Mouse (Mus musculus): Measurements from ENCODE around the gene Crtap. TPM values are rescaled to one million over a fixed set of nuclear protein-coding genes. Genes with fewer than 3 reads are reported as not detected.
A peak's percentile ranks its signal among the peaks of the same experiment; 100 is the strongest.

Gene Crtap
- total and polyA plus RNA-seq, 2 experiments from 2014 or later: 22.7 to 34.2 TPM

- peak overlapping the region; percentile 3; the same call in 1 of the 2 replicates for H3K27ac ChIP-seq
- ATAC-seq (no peak), DNase-seq (ENCODE audit: low spot score) (no peak)
- H3K4me3 ChIP-seq (ENCODE audit: low read length): no peak overlapping the region
- H3K4me1 ChIP-seq (ENCODE audit: insufficient read depth, low read length): no peaks in the 10 kb centered on the region
- WGBS: 80% methylated on average over 3 of the region's 3 CpGs
- no peaks in the 10 kb centered on the region for H3K27me3 ChIP-seq (ENCODE audit: insufficient read depth, low read length)
- H3K36me3 ChIP-seq (ENCODE audit: insufficient read depth, low read length): peaks cover 8% of the 10 kb centered on the region; the same call in 1 of the 2 replicates
- no peak overlapping the region for H3K4me2 ChIP-seq (ENCODE audit: low read depth, low read length)
- H3K9ac ChIP-seq (replicated peaks; ENCODE audit: low read length): no peak overlapping the region
- H3K9me3 ChIP-seq (ENCODE audit: low read length): no peaks in the 10 kb centered on the region
- TF ChIP-seq CTCF (IDR thresholded peaks at IDR 0.05; ENCODE audit: low read depth): no peak
Observed at GRCm38 (mm10) chr9:114388701-114389370, 1.6 kb downstream of the Crtap start.

DNA sequence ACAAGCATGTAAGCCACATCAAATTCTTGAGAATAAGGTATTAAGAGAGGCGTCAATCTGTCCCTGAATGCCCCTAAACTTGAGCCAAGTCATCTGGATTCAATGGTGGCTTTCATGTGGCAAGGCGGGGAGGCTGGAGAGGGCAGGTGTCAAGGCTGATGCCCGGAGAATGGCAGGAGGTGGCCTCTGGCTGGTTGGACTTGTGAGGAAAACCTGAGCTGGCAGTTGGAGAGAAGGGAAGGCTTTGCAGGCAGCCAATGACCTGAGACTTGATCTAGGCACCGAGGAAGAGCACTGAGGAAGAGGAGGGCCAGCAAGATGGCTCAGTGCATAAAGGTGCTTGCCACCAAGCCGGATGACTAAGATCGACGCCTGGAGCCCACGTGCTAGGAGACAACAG, 2.2 kb downstream of the Crtap start:
- no peak for TF ChIP-seq CTCF (IDR thresholded peaks at IDR 0.05; ENCODE audit: low read depth)
- WGBS: 81% methylated on average over 8 of the region's 8 CpGs
- H3K36me3 ChIP-seq (ENCODE audit: insufficient read depth, low read length): peaks cover 8% of the 10 kb centered on the region; the same call in 1 of the 2 replicates
- H3K4me1 ChIP-seq (ENCODE audit: insufficient read depth, low read length): no peaks in the 10 kb centered on the region
- no peak overlapping the region for H3K4me3 ChIP-seq (ENCODE audit: low read length)
- no peak overlapping the region for H3K9ac ChIP-seq (replicated peaks; ENCODE audit: low read length)
- H3K4me2 ChIP-seq (ENCODE audit: low read depth, low read length): no peak overlapping the region
- no peaks in the 10 kb centered on the region for H3K27me3 ChIP-seq (ENCODE audit: insufficient read depth, low read length)
- no peaks in the 10 kb centered on the region for H3K9me3 ChIP-seq (ENCODE audit: low read length)
- H3K27ac ChIP-seq: no peak overlapping the region
- ATAC-seq (no peak), DNase-seq (ENCODE audit: low spot score) (no peak)

GRCm38 (mm10) chr9:114387086-114387485, 3.4 kb downstream of the Crtap start:
- no peak for DNase-seq (ENCODE audit: low spot score)
- TF ChIP-seq CTCF (IDR thresholded peaks at IDR 0.05; ENCODE audit: low read depth): no peak
- Histone ChIP-seq H3K9ac (replicated peaks; ENCODE audit: low read length) (no peak overlapping the region), H3K27ac (no peak overlapping the region), H3K4me1 (ENCODE audit: insufficient read depth, low read length) (no peaks in the 10 kb centered on the region), H3K4me2 (ENCODE audit: low read depth, low read length) (no peak overlapping the region), H3K9me3 (ENCODE audit: low read length) (no peaks in the 10 kb centered on the region), H3K4me3 (ENCODE audit: low read length) (no peak overlapping the region), H3K36me3 (ENCODE audit: insufficient read depth, low read length) (peaks cover 8% of the 10 kb centered on the region; the same call in 1 of the 2 replicates), H3K27me3 (ENCODE audit: insufficient read depth, low read length) (no peaks in the 10 kb centered on the region)
- ATAC-seq: no peak
- 81% methylated on average over 6 of the region's 6 CpGs for WGBS

DNA sequence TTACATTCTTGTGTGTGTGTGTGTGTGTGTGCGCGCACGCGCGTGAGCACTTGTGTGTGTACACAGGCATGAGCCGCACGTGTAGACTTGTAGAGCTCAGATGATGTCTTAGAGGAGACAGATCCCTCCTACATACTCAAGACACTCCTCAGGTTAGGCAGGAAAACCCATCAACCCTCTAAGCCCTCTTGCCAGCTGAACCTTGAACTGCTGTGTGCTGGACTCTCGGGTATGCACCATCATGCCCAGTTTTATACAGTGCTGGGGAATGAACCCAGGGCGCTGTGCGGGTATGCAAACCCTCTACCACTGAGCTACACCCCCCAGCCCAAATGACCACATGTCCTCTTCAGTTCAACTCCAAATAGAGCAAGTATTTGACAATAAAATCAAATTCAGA, 5.3 kb downstream of the Crtap start:
- peaks cover 8% of the 10 kb centered on the region; the same call in 1 of the 2 replicates for H3K36me3 ChIP-seq (ENCODE audit: insufficient read depth, low read length)
- no peaks in the 10 kb centered on the region for H3K9me3 ChIP-seq (ENCODE audit: low read length)
- H3K4me3 ChIP-seq (ENCODE audit: low read length): no peak overlapping the region
- DNase-seq (ENCODE audit: low spot score) (no peak), ATAC-seq (no peak)
- 97% methylated on average over 10 of the region's 10 CpGs for WGBS
- no peaks in the 10 kb centered on the region for H3K4me1 ChIP-seq (ENCODE audit: insufficient read depth, low read length)
- no peak for TF ChIP-seq CTCF (IDR thresholded peaks at IDR 0.05; ENCODE audit: low read depth)
- H3K4me2 ChIP-seq (ENCODE audit: low read depth, low read length): no peak overlapping the region
- H3K27me3 ChIP-seq (ENCODE audit: insufficient read depth, low read length): no peaks in the 10 kb centered on the region
- H3K27ac ChIP-seq: no peak overlapping the region
- H3K9ac ChIP-seq (replicated peaks; ENCODE audit: low read length): no peak overlapping the region

- DNase-seq (ENCODE audit: low spot score): no peak
- H3K27ac ChIP-seq: no peak overlapping the region
- peaks cover 8% of the 10 kb centered on the region; the same call in 1 of the 2 replicates for H3K36me3 ChIP-seq (ENCODE audit: insufficient read depth, low read length)
- ATAC-seq: no peak
- H3K4me3 ChIP-seq (ENCODE audit: low read length): no peak overlapping the region
- H3K4me1 ChIP-seq (ENCODE audit: insufficient read depth, low read length): no peaks in the 10 kb centered on the region
- no peak for TF ChIP-seq CTCF (IDR thresholded peaks at IDR 0.05; ENCODE audit: low read depth)
- H3K27me3 ChIP-seq (ENCODE audit: insufficient read depth, low read length): no peaks in the 10 kb centered on the region
- WGBS: 93% methylated on average over 24 of the region's 24 CpGs
- no peak overlapping the region for H3K9ac ChIP-seq (replicated peaks; ENCODE audit: low read length)
- H3K9me3 ChIP-seq (ENCODE audit: low read length): no peaks in the 10 kb centered on the region
- no peak overlapping the region for H3K4me2 ChIP-seq (ENCODE audit: low read depth, low read length)
Observed at GRCm38 (mm10) chr9:114384691-114385090, 5.8 kb downstream of the Crtap start.

DNA sequence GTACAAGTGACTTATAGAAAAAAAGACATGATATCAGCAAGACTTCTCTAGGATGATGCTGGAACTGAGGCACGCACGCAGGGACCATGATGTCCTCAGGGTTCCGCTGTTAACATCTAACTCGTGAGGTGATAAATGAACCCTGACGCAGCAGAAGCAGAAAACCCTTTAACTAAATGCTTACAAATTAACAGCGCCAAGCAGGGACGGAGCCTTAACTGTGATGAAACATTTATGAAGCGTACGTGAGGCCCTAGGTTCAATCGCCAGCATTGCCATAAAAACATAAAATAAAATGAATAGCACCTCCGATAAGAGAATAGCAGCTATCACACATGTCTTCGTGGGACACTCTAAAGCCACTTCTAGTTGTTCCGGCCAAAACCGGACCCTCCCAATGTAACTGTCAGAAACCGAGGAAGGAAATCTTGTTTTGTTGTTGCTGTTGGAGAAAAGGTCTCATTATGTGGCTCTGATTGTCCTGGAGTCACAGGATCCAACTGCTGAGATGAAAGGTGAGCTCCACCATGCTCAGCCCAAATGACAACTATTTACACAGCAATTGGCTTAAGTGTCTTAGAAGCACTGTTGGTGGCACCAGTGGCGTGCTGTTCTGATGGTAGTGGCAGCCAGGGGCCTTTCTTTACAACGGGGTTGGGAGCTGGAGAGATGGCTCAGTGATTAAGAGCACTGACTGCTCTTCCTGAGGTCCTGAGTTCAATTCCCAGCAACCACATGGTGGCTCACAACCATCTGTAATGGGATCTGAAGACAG, 7.4 kb downstream of the Crtap start:
- DNase-seq (ENCODE audit: low spot score) (no peak), ATAC-seq (no peak)
- Histone ChIP-seq H3K36me3 (ENCODE audit: insufficient read depth, low read length) (peaks cover 8% of the 10 kb centered on the region; the same call in 1 of the 2 replicates), H3K27me3 (ENCODE audit: insufficient read depth, low read length) (no peaks in the 10 kb centered on the region), H3K4me2 (ENCODE audit: low read depth, low read length) (no peak overlapping the region), H3K4me1 (ENCODE audit: insufficient read depth, low read length) (no peaks in the 10 kb centered on the region), H3K4me3 (ENCODE audit: low read length) (no peak overlapping the region), H3K9ac (replicated peaks; ENCODE audit: low read length) (no peak overlapping the region), H3K27ac (no peak overlapping the region), H3K9me3 (ENCODE audit: low read length) (no peaks in the 10 kb centered on the region)
- WGBS: 87% methylated on average over 17 of the region's 17 CpGs
- TF ChIP-seq CTCF (IDR thresholded peaks at IDR 0.05; ENCODE audit: low read depth): no peak
